Mouse (Mus musculus): ENCODE data around the gene Fbxo34.
A peak's percentile ranks its signal among the peaks of the same experiment; 100 is the strongest.
"Not testable (repeated sequence)": the region's sequence is repeated elsewhere in the genome, so short reads cannot be mapped to it uniquely, and the experiment has no call there.

Fbxo34 gene

GRCm38 (mm10) chr14:47563106-47563505, 112.9 kb downstream of the Fbxo34 start:
- DNase-seq = no peak

- peak; percentile 96 for DNase-seq
These were observed 117.9 kb downstream of the Fbxo34 start for GRCm38 (mm10) chr14:47567962-47568652.

GRCm38 (mm10) chr14:47570549-47570948, 120.3 kb downstream of the Fbxo34 start, which contains the start of gene Atg14:
Gene Atg14 (minus strand): TSS chr14:47570649.
- not testable (repeated sequence) for DNase-seq

- DNase-seq = no peak
These were observed 122.5 kb downstream of the Fbxo34 start for GRCm38 (mm10) chr14:47572707-47573106.

- no peak for DNase-seq
These were observed 124.5 kb downstream of the Fbxo34 start for GRCm38 (mm10) chr14:47574721-47575120.

GRCm38 (mm10) chr14:47576687-47577086, 126.5 kb downstream of the Fbxo34 start:
- no peak for DNase-seq

GRCm38 (mm10) chr14:47578086-47578485, 127.9 kb downstream of the Fbxo34 start:
- no peak for DNase-seq

- no peak for DNase-seq
These were observed 131.1 kb downstream of the Fbxo34 start for GRCm38 (mm10) chr14:47581280-47581679.
